Mouse (Mus musculus): ENCODE measurements at regions not wholly inside any gene's neighbourhood (a gene's known extent, or its start where the extent isn't known, plus 50 kb on each side); places are given as distances from the start of the nearest gene placed in this dataset.

DNA sequence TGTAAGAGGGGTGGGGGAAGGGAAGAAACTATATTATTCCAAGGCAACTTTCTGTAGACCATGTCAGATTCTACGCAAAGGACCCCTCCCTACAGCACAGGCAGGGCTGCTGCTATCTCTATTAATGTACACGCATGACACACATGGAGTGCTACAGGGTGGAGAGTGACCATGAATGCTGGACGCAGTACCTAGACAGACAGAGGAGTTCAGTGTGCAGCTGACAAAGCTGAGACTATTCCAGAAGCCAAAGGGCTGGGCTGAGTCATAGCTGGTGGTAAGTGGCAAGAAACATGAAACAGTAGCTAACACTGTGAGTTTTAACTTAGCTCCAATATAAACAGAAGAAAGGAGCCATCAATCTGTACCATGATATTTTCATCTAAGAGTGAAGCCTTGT lies 250.4 kb downstream of the Qk start:
- TF ChIP-seq EP300 (IDR thresholded peaks at IDR 0.05; ENCODE audit: insufficient read depth, low read depth, low read length) (no peak), POLR2A (IDR thresholded peaks at IDR 0.05; ENCODE audit: insufficient read depth, low read length) (no peak), CTCF (IDR thresholded peaks at IDR 0.05; ENCODE audit: low read depth, low read length) (no peak)

Data from ES-Bruce4 (cell line).